In genomic region chr1:157038111-157039008, GRCm38 (mm10) we compare ENCODE assay signal across 9 mouse cellular contexts.
DNase-seq lines count a peak whose midpoint lies in the region; ATAC-seq and TF ChIP-seq lines count a peak whose summit lies in the region.
"Had no signal": no experiment of that assay in that cellular context is flagged by ENCODE, and none has a peak within 500 bp of the region (broad histone marks: within the 10 kb centered on the region; RNA-seq: fewer than 3 reads in every experiment).

No protein-coding gene starts in this region.

- no peak overlapping the region for H3K4me3 ChIP-seq in liver, adult 2 months (ENCODE audit: insufficient read depth, low read depth, low read length)
- H3K4me3 ChIP-seq in embryonic facial prominence, embryonic 12.5 days: no peak overlapping the region
- no peak overlapping the region for H3K4me3 ChIP-seq in neural tube, embryonic 13.5 days
- no peak overlapping the region for H3K4me3 ChIP-seq in kidney, adult 2 months (ENCODE audit: insufficient read depth, low read depth, low read length)

- no peak overlapping the region for H3K4me2 ChIP-seq in embryonic facial prominence, embryonic 12.5 days (replicated peaks)
- H3K4me2 ChIP-seq in neural tube, embryonic 13.5 days: peak overlapping the region; percentile 36

- no peak overlapping the region for H3K9ac ChIP-seq in liver, adult 2 months (ENCODE audit: low read depth, low read length)
- no peak overlapping the region for H3K9ac ChIP-seq in embryonic facial prominence, embryonic 12.5 days
- H3K9ac ChIP-seq in neural tube, embryonic 13.5 days: no peak overlapping the region

- H3K27ac ChIP-seq in liver, adult 2 months (replicated peaks; ENCODE audit: insufficient read depth, low read depth, low read length): no peak overlapping the region
- peak overlapping the region; percentile 69 for H3K27ac ChIP-seq in embryonic facial prominence, embryonic 12.5 days
- H3K27ac ChIP-seq in neural tube, embryonic 13.5 days (replicated peaks): peak overlapping the region; percentile 82
- H3K27ac ChIP-seq in kidney, adult 2 months (ENCODE audit: insufficient read depth, low read depth, low read length): no peak overlapping the region

- no peak for TF ChIP-seq POLR2A in liver, adult 2 months (IDR thresholded peaks at IDR 0.05; ENCODE audit: extremely low read depth, insufficient read depth, low read length)
- TF ChIP-seq POLR2A in kidney, adult 2 months (IDR thresholded peaks at IDR 0.05; ENCODE audit: low read depth, low read length): no peak

- no peaks in the 10 kb centered on the region for H3K27me3 ChIP-seq in liver, adult 2 months (ENCODE audit: control insufficient read depth, insufficient read depth, low read length)
- no peaks in the 10 kb centered on the region for H3K27me3 ChIP-seq in embryonic facial prominence, embryonic 12.5 days
- H3K27me3 ChIP-seq in neural tube, embryonic 13.5 days: no peaks in the 10 kb centered on the region
- H3K27me3 ChIP-seq in kidney, adult 2 months (replicated peaks; ENCODE audit: control insufficient read depth, insufficient read depth, low read length): no peaks in the 10 kb centered on the region
- H3K27me3 ChIP-seq: Patski had no signal

- no peak for TF ChIP-seq CTCF in liver, adult 2 months (IDR thresholded peaks at IDR 0.05; ENCODE audit: low read depth, low read length)
- TF ChIP-seq CTCF in kidney, adult 2 months (conservative IDR thresholded peaks at IDR 0.05; ENCODE audit: insufficient read depth, insufficient read length, low read depth, low read length): no peak

- no peaks in the 10 kb centered on the region for H3K9me3 ChIP-seq in embryonic facial prominence, embryonic 12.5 days
- H3K9me3 ChIP-seq in neural tube, embryonic 13.5 days: no peaks in the 10 kb centered on the region

- no peaks in the 10 kb centered on the region for H3K79me2 ChIP-seq in liver, adult 2 months (ENCODE audit: control insufficient read depth, insufficient read depth, low read length)

- DNase-seq in liver, adult 2 months (ENCODE audit: extremely low read depth, low read depth, low spot score): peak; percentile 14
- no peak for DNase-seq in liver
- DNase-seq in induced T-regulatory cell, adult 2 months (ENCODE audit: low read depth): peak; percentile 57
- no peak for DNase-seq in natural killer cell, adult 2 months (ENCODE audit: low spot score in 2 of 2)
- no peak for DNase-seq in urinary bladder, postnatal 14 days (ENCODE audit: low spot score)
- DNase-seq in kidney, adult 2 months: no peak

- H3K4me1 ChIP-seq in liver, adult 2 months (ENCODE audit: control insufficient read depth, insufficient read depth, low read length): peaks cover 2% of the 10 kb centered on the region; the same call in 1 of the 2 replicates
- peaks cover 30% of the 10 kb centered on the region for H3K4me1 ChIP-seq in embryonic facial prominence, embryonic 12.5 days
- peaks cover 47% of the 10 kb centered on the region for H3K4me1 ChIP-seq in neural tube, embryonic 13.5 days (replicated peaks)
- H3K4me1 ChIP-seq in kidney, adult 2 months (ENCODE audit: control insufficient read depth, insufficient read depth, low read length): no peaks in the 10 kb centered on the region

- WGBS in liver, adult 2 months: 70% methylated on average over 14 of the region's 14 CpGs
- 63% methylated on average over 14 of the region's 14 CpGs for WGBS in embryonic facial prominence, embryonic 12.5 days
- 60% methylated on average over 14 of the region's 14 CpGs for WGBS in neural tube, embryonic 13.5 days
- whole genome bisulfite sequencing in kidney, adult 2 months: 79% methylated on average over 14 of the region's 14 CpGs

- no peak for ATAC-seq in embryonic facial prominence, embryonic 12.5 days (ENCODE audit: insufficient number of reproducible peaks, insufficient read depth, low FRiP score, low TSS enrichment)
- ATAC-seq in neural tube, embryonic 13.5 days (ENCODE audit: low read depth): no peak
- ATAC-seq: Patski had no signal

- no peaks in the 10 kb centered on the region for H3K36me3 ChIP-seq in liver, adult 2 months (ENCODE audit: control insufficient read depth, insufficient read depth, low read length)
- H3K36me3 ChIP-seq in embryonic facial prominence, embryonic 12.5 days: no peaks in the 10 kb centered on the region
- no peaks in the 10 kb centered on the region for H3K36me3 ChIP-seq in neural tube, embryonic 13.5 days
- H3K36me3 ChIP-seq in kidney, adult 2 months (ENCODE audit: control insufficient read depth, insufficient read depth, low read length): no peaks in the 10 kb centered on the region

Comparison
In these comparisons a context has a peak if more than half of its experiments do, and no peak if none do; other contexts are left out.
1. DNase-seq: peak in liver, adult 2 months (single experiment) and induced T-regulatory cell, adult 2 months (single experiment); none in liver (single experiment), natural killer cell, adult 2 months (0 of 2), urinary bladder, postnatal 14 days (single experiment) and kidney, adult 2 months (single experiment).
2. H3K27ac ChIP-seq: peak in embryonic facial prominence, embryonic 12.5 days (single experiment) and neural tube, embryonic 13.5 days (single experiment); none in liver, adult 2 months (single experiment) and kidney, adult 2 months (single experiment).